Mouse (Mus musculus): ENCODE measurements around the gene Anapc1.

DNA sequence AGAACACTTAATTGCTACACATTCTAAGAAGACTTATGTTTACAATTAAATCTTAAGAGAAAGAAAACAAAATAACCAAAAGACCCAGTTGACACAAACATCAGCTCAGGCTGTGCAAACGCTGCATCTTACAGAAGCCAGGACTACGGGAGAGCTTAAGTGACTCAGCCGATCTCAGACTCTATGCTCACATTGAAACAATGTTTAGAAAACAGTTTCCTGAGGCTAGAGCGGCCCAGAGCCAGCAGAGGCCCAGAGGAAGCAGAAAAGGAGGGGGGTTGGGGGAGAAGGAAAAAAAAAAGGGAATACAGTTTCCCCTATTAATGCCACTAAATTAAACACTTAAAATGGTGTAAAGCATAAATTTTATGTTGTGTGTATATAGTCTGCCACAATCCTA is 6.5 kb downstream of the Anapc1 start:
- TF ChIP-seq CTCF (IDR thresholded peaks at IDR 0.05; ENCODE audit: insufficient read depth, low read length), result no peak
- no peak for TF ChIP-seq POLR2A (IDR thresholded peaks at IDR 0.05; ENCODE audit: borderline replicate concordance, extremely low read depth, low read depth, low read length)

Data from lung, adult 2 months (tissue).